Mouse (Mus musculus): ENCODE measurements around the gene Ndufa13.
A peak's percentile ranks its signal among the peaks of the same experiment; 100 is the strongest.

DNA sequence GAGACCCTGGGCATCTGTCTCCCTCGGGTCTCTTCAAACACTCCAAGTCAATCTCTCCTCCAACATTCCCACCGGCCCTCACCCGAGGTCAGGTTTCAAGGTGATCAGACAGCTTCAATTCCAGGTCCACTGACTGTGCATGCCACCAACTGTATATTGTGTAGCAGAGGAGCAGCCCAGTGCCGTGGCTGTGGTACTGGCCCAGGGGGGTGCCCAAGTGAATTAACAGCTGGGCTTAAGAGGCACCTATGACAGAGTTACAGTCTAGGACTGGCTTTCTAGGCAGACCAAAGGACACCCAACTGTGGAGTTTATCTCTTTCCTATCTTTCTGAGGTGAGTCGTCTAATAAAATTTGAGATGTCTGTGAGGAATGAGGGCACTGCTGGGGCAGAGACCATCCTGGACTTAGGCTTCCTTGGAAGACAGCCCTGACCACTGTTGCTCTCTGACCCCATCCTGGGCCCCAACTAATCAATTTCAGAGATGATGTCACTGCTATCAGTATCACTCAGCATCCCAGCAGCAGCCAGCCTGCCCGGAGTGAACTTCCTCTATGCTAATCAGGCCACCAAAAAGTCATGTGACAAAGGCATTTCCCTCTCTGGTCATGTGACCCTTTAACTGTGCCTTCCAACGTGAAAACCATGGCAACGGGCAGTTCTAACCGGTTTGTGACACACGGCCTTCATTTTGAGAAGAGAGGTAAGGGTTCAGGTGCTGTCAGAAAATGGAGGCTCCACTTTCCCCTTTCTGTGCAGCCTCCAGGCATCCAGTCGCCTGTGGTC lies 17.7 kb upstream of the Ndufa13 start:
- TF ChIP-seq HCFC1 (IDR thresholded peaks at IDR 0.05; ENCODE audit: borderline replicate concordance, insufficient read depth, low read length) = no peak; the same call in 1 of the 2 replicates
- TF ChIP-seq MAFK (IDR thresholded peaks at IDR 0.05; ENCODE audit: insufficient read depth, low read depth, low read length) = no peak
- TF ChIP-seq ZNF384 (IDR thresholded peaks at IDR 0.05; ENCODE audit: low read depth, low read length) = no peak
- no peak for TF ChIP-seq CHD2 (IDR thresholded peaks at IDR 0.05; ENCODE audit: low read depth, low read length)
- TF ChIP-seq ZC3H11A (IDR thresholded peaks at IDR 0.05; ENCODE audit: borderline replicate concordance, low read depth, low read length) = peak; percentile 98
